Mouse (Mus musculus): ENCODE data around the gene Kif23.

Gene Kif23

DNA sequence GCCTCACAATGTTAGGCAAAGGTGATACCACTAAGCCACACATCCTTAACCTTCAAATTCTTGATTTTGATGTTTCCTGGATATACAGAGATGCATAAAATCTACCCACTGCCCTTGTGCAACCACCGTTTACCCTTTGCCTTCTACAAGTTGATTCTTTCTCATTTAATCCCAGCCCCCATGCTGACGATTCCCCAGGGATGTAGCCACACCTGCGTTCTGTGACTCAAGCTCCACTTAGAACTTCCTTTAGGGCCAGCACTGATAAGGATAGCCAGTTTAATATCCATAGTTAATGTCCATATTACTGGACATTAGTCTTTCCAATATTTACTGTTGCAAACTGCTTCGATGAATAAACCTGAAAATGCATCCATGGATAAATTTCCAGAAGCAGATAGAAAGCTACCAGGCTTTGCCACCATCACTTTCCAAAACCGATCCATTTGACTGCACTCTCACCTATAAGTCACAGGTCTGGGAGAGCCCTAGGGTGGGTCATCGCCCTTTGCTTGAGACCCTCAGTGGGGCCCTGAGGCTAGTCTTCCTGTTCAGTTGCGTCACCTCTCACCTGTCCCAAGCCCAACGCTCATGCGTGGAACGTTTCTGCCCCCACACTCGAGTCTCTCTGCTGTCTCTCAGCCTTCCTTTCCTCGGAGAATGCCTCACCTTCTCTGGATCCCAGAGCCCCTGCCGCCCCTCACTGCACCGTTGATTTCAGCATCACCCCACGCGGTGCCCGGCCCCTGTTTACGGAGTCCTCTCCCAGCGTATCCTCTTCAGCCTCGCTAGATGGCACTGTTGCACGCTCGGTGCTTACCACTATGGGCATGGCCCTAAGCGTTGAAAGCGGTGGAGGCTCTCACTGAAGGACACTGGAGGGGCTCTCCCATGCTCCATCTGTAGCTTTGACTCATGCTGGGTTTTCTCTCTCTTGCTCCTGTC is 1.1 kb upstream of the Kif23 start:
- DNase-seq (ENCODE audit: inconsistent ontology term): peak; percentile 75

DNA sequence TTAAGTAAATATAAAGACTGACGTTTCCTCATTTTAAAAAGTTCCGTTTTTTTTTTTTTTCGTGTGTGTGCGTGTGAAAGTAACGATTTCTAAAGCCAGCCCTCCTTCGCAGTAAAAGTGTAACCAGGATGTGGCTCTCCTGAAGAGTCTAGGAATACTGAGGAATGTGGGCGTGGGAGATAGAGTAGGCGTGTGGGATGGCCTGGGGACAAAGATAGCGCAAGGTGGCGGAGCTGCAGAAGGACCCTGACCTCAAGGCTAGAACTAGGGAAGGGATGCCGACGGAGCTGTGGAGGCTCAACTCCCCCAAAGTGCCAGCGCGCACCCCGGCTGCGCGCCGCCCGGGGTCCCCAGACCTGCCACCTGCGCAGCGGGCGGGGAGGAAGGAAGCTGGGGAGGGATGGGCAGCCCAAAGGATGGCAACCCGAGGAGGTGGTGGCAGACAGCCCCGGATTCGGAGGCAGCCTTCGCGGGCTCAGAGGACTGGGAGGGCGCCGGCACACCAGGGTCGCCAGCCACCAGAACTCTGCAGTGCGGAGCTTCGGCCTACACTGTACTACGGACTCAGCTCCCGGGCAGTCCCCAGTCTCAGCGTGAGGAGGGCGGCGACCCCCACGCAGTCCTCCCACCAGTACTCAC is 482 bp downstream of the Kif23 start:
- DNase-seq (ENCODE audit: inconsistent ontology term): peak; percentile 40

DNA sequence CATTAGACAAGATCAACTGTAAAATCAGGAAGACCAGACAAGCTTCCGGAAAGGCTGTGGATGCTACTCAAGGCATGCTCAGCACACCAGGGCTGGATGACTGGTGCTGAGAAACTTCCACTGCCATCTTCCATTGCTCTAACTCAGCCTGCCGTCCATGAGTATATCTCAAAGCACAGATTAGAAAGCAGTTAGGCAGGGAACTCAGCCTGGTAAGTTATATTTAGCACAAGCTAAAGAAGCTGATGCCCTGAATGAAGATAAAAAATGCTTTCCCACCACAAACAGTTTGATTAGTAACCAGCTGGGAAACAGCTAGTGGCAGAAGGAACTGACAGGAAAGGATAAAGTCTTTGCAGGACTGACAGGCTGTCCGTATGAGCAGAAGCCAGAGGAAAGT is 5.5 kb downstream of the Kif23 start:
- DNase-seq (ENCODE audit: inconsistent ontology term): no peak

DNA sequence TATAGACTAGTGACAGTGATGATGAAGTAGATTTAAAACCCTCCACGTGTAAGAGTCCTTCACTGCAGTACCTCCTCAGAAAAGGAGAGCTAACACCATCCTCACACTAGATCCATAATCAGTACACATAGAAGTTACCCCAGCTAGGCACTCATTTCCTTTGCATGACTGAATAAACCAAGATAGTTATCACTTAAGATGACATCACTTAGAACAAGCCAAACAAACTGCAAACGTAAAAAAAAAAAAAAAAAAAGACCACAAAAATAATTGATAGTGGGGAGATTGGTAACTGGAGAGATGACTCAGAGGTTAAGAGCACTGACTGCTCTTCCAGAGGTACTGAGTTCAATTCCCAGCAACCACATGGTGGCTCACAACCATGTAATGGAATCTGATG is 13.2 kb downstream of the Kif23 start:
- no peak for DNase-seq (ENCODE audit: inconsistent ontology term)

DNA sequence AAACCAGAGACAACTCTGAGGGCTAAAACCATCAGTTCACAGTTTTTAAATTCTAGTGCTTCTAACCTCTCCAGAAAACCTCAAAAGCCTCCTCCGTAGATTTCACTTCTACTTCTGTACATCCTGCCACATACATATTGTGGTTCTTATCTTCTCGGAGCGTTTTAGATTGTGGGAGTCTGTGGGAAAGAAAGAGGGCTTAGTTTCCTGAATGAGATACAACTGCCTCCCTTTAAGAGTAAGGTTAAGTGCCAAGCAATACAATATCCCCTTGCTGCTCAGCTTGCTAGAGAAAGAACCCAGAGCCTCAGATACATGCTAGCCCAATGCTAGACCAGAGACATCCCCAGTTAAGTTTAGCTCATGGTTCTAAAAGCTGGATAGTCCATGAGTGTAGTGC is 14.6 kb downstream of the Kif23 start:
- no peak for DNase-seq (ENCODE audit: inconsistent ontology term)

DNA sequence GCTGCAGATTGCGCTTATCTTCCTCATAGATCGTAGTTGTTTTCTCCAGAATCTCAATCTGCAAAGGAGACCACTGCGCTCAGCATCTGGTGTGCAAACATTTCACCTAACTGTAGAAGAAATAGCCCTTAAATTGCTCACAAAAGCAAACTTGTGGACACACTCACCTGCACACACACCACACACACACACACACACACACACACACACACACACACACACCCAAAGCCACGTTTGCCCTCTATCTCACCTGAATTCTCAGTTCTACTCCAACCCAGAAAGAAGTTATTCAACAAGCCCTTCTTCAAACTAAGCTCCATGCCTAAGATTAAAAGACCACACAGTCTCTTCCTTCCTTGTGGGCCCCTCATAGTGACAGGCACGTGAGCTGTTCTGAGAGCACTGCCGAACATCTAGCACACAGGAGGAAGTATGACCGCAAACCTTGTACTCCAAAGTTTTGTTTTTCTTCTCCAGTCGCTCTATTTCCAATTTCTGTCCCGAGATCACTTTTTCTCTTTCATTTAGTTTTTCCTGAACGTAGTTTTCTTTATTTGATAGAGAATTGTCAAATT is 21.4 kb downstream of the Kif23 start:
- no peak for DNase-seq (ENCODE audit: inconsistent ontology term)

DNA sequence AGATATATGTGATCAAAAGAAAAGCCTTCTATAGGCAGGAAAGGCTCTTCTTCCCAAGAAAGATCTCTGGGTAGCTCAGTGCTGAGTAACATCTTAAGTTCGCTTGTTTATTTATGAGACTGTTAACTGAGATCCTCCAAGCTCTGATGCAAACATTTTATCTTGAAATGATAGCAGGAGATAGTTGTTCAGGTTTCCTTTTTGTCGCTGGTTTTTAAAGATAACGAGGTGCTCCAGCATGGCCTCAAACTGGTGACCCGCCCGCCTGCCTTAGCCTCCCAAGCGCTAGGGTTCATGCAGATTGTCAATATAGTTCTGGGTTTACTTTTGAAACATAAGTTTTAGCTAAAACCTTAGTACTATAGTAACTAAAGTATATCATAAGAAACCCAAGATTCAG is 26.2 kb downstream of the Kif23 start:
- no peak for DNase-seq (ENCODE audit: inconsistent ontology term)

DNA sequence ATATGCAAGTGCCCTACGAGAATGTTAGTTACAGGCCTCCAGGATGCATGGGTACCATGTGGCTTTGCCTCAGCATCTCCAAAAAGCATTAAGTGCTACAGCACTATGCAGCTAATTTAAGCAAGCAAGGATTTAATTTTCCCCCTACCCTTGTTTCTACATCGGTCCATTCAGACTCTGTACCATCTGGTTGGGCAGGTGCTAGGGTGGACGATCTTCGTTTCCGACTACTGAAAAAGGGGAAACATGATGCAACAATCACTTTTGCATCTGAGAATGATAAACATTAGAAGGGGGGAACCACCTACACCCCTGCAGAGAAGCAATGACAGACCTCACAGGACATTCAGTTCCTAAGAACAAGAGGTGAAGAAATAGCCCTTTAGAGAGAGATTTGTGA is 27.1 kb downstream of the Kif23 start:
- DNase-seq (ENCODE audit: inconsistent ontology term): no peak

DNA sequence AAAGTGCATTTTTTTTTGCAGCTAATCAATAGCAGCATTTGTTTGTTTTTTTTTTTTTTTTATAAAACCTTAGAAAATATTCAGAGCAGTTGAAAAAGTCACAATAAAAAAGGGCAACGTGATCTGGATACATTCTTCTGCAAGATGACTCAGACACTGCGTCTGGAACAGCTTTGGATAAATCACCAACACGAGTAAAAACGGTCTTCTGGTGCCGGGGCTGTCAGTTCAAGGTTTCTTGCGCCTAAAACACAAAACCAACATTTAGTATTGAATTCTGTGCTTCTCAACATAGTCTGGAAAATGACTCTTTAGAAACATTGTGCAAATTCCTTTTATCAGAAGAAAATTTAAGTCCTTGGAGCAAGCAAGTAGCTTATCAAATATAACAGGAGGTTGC is 29.1 kb downstream of the Kif23 start:
- DNase-seq (ENCODE audit: inconsistent ontology term): no peak

DNA sequence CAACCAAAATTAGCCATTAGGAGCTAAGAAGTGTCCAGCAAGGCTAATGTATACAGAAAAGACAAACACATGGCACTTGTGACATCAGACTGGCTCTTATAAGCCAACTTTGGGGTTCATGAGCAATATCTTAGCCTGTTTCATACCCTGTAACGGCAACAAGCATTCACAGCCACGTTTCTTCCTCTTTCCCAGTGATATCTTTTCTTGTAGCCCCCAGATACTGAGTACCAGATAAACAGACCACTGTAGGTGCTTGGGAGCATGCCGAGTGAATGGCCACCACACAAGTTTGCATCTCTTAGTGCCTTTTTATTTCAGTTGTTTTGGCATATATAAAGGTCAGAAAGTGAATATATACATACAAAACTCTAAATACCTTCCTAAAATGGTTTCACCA is 29.6 kb downstream of the Kif23 start:
- DNase-seq (ENCODE audit: inconsistent ontology term): no peak

DNA sequence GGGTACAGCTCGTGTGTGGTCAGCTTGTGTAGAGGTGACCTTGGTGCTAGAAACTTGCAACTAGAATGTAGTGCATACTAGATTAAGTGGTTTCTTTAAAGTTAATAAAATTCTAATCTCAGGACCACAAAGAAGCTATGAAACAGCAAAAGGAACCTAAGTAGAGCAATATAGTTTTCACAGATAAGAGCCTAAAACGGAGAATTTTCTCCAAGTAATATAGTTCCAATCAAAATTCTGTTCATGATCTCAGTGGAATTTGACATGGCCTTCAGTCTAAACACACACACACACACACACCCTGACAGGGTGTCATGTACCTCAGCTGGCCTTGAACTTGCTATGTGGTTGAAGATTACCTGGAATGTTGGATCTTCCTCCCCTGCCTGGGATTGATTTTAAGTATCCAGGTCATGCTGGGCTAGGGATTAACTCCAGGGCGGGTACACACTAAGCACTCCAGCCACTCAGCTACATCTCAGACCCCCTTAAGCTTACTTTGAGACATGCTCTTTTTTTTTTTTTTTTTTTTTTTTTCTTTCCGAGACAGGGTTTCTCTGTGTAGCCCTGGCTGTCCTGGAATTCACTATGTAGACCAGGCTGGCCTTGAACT is 31.1 kb downstream of the Kif23 start:
- no peak for DNase-seq (ENCODE audit: inconsistent ontology term)

DNA sequence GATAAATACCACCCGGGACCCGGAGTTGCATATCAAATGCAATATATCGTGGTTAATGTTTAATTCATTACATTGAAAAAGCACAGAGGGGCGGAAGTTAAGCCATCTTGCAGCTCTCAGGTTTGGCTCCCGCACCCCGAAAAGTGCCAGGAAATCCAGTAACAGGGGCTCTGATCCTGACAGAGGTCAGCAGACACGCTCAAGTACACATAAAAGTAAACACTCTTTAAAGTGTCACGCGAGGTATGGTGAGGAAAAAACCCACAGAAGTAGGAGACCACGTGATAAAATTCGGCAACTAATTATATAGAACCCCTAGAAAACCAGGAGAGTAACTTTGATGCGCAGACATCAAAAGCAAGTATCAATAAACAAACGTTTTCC is 31.7 kb downstream of the Kif23 start:
- no peak for DNase-seq (ENCODE audit: inconsistent ontology term)

DNA sequence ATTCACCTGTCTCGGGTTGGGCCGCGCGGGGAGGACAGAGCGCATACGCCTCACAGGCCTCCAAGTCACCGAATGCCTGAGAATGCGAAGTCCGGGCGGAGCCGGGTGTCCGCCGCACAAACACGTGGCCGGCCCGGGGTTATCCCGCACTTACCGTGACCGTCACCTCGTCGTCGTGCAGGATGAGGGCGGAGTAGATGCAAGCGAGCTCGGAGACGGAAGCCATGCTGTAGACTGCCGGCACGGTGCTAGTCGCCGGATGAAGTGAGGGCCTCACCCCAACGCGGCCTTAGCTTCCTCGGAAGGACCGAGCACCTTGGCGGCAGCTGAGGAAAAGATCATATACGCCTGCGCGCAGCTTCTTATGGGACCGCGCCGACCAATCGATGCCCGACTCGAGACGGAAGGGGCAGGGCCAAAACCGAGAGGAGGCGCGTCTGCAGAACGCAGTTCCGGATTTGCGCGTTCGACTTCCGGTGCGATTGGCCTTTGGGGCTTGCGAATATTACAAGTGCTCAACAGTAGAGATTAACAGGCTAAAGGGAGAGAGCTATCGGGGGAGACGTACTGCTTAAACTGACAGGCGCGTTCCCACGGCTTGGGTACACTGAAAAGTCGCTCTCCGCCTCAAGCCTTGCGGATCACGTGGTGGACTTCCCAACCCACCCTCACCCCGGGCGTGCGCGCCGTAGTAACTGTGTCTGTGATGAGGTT is 32.2 kb downstream of the Kif23 start, which contains the start of gene Rplp1:
TSS of gene Rplp1 (minus strand) at position 340 of the 714 bp plus-strand sequence.
- peak; percentile 91 for DNase-seq (ENCODE audit: inconsistent ontology term)

DNA sequence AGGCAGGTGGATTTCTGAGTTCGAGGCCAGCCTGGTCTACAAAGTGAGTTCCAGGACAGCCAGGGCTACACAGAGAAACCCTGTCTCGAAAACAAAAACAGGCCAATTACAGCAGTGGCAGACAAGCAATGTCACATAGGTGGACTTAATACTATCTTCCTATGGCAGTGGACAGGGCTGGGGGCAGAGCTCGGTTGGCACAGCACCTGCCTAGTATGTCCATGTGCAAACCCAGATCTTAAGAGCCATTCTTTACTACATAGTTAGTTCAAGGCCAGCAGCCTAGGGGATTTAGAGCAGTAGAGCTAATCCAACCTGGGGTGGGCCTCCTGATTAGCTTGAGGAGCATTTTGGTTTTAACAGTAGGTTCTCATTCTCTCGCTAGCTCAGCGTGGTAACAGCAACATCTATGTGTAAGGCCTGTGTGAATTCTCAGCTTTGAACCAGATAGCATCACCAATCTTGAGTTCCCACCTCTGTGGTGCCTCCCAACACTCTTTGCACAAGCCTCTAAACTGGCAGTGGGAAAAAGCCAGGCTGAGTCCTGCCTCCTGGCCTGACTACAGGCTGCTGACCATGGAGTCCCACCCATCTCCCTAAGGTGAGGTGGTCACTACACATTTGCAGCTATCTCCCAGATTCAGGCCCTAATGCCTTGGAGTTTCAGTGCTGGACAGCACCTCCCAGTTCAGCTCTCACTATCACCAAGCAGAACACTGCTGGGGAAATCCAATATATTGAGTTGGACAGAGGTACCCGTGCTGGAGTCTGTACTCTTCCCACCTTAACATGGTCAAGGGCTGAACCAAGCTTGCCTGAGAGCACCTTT is 35.1 kb downstream of the Kif23 start:
- no peak for DNase-seq (ENCODE audit: inconsistent ontology term)

DNA sequence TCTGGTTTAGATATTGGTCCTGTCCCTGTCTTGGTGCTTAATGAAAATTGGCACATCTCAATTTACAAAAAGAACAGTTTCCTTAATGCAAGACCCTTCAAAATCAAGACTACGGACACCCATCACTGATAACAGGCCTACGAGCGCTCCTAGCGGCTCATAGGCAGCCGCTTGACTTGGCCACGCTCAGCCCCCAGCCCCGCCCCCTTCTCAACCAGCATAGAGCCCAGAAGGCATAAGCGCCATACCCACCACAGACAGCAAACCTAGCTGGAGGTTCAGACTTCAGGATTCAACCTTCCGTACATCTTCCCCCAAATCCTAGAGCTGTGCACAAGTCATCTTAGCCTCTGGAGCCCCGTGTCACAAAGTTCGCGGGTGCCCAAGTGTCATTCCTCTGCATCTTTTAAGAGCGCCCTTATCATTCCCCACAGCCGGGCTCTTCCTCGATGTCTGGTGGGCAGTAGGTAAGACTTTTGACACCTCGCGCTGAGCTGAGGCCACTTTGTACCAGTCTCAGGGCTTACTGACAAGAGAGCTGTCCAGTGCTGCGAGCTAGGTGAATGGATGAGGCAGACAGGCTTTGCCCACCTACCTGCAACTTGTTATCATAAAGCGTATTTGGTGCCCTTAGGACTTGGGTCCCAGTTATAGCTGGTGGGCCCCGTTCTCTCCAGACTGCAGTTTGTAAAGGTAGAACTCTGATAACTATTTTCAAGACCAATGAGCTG is 35.9 kb downstream of the Kif23 start:
- no peak for DNase-seq (ENCODE audit: inconsistent ontology term)

DNA sequence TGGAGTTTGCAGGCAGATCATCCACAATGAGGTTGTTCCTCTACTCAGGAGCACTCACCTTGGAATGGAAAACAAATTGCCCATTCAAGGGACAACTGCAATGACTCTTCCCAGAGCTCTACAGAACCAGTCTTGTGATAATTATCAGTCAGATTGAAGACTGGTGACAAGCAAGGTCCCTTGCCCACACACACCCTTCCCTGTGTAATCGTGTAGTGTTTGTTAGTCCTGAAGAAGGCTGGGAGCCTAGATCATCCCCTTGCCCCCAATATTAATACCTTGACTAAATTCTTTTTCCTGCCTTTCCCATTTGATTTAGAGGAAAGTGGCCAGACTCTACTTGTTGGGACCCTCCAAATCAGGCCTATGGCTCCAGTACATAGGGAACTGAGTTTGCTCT is 36.9 kb downstream of the Kif23 start:
- DNase-seq (ENCODE audit: inconsistent ontology term): no peak

DNA sequence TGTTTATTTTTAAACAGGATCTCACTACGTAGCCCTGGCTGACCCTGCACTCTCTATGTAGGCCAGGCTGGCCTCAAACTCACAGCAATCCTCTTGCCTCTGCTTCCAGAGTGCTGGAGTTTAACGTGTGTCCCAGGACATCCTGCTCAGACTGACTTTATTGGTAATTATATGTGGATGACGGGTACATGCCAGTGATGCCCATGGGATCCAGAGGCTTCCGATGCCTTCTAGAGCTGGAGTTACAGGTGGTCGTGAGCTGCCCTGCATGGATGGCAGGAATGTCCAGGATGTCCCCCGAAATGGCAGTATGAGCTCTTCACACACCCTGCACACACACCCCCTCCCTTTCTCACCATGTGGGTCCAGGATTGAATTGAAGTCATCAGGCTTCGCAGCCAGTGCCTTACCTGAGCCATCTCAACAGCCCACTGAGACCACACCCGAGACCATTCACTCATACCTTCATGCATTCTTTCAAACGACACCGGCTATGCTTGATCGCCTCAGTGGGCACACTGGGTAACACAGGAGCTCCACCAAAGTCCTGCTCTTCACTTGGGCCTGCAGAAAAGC is 37.7 kb downstream of the Kif23 start:
- no peak for DNase-seq (ENCODE audit: inconsistent ontology term)

DNA sequence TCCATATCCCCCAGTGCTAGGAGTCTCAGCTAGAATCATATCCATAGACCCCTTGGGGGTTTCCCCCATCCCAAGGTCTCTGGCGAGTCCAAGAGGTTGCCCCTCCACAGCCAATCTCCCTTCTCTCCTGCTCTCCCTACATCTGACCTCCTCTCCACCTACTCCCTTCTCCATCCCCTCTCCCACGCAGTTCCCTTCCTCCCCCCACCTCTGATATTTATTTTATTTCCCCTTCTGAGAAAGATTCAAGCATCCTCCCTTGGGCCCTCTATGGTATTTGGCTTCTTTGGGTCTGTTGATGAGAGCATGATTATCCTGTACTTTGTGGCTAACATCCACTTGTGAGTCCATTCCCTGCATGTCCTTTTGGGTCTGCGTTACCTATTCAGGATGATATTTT is 38.2 kb downstream of the Kif23 start:
- no peak for DNase-seq (ENCODE audit: inconsistent ontology term)

DNA sequence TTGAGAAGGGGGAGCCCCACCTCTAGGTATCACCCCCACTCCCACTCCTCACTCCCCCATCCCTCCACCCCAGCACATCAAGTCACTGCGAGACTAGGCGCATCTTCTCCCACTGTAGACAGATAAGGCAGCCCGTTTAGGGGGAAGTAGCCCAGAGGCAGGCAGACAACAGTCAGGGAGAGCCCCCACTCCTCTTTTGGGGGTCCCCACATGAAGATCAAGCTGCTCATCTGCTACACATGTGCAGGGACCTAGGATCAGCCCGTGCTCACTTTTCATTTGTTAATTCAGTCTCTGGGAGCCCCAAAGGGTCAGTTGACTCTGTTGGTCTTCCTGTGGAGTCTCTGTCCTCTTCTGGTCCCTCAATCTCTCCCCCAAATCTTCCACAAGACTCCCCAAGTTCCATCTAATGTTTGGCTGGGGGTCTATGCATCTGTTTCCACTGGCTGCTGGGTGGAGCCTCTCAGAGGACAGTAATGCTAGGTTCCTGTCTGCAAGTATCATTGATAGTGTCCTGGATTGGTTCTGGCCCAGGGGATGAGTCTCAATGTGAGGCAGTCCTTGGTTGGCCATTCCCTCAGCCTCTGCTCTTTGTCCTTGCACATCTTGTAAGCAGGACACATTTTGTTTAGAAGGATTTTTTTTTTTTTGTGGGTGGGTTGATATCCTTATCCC is 38.8 kb downstream of the Kif23 start:
- DNase-seq (ENCODE audit: inconsistent ontology term): no peak
